In the genomic region with DNA sequence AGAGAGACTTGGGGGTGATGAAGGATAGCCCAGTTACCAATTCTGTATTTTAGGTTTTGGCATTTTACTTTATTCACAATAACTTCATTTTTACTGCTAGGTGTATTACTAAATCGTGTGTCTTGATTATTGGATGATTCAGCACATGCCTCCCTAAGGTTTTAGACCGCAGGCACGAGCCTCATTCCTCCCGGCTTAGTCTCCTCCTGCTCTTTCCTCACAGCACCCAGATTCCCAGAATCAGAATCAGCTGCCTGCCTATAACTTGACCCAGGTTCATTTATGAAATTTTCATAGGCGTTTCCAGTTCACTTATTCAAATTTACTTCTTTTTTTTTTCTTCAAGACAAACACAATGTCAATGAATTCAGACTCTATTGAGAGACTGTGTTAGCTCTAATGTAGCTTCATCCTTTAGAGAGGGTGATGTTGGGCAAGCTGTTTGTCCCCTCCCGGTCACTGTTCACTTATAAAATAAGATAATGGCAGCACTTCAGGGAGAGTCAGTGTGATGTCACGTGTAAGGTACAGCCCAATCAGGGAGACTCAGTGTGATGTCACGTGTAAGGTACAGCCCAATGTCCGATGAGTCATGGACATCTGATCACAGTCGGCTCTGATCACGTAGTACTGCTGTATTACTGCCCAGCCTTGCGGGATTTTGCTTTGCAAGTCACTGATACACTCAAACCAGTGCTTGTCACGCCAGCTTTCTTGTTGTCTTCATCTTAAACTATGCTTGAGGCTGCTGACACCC, we compare ENCODE assay signal across 14 mouse cellular contexts.
"Had no signal": no experiment of that assay in that cellular context is flagged by ENCODE, and none has a peak within 500 bp of the region (broad histone marks: within the 10 kb centered on the region; RNA-seq: fewer than 3 reads in every experiment).

No protein-coding gene starts in this region.

- H3K27me3 ChIP-seq: neural tube, embryonic 12.5 days; stomach, embryonic 15.5 days had no signal

- H3K36me3 ChIP-seq: limb, embryonic 13.5 days; midbrain, embryonic 10.5 days; neural tube, embryonic 12.5 days; stomach, embryonic 15.5 days had no signal

- H3K4me1 ChIP-seq: limb, embryonic 13.5 days; midbrain, embryonic 10.5 days; neural tube, embryonic 12.5 days; stomach, embryonic 15.5 days had no signal

- DNase-seq: kidney, postnatal 25 days; layer of hippocampus, adult 9-11 months; left cerebral cortex, postnatal 4 days; lung, adult 18-20 months; midbrain, embryonic 14.5 days; retina, postnatal 1 day; right cerebral cortex, postnatal 4 days; thymus, adult 2 months; thymus, postnatal 25 days had no signal

- H3K4me3 ChIP-seq: limb, embryonic 13.5 days; midbrain, embryonic 10.5 days; neural tube, embryonic 12.5 days; stomach, embryonic 15.5 days had no signal

- H3K27ac ChIP-seq: limb, embryonic 13.5 days; liver, embryonic 14.5 days; midbrain, embryonic 10.5 days; neural tube, embryonic 12.5 days; stomach, embryonic 15.5 days had no signal
